Mouse (Mus musculus) T-cell, adult 2 months (primary cell): ENCODE measurements around the gene Olfr548-ps1.

Source experiments
- DNase-seq: peaks from one replicate; pipeline ENCODE4 v3.0.0; 2022; ENCODE audit warnings: low spot score

Gene Olfr548-ps1

DNA sequence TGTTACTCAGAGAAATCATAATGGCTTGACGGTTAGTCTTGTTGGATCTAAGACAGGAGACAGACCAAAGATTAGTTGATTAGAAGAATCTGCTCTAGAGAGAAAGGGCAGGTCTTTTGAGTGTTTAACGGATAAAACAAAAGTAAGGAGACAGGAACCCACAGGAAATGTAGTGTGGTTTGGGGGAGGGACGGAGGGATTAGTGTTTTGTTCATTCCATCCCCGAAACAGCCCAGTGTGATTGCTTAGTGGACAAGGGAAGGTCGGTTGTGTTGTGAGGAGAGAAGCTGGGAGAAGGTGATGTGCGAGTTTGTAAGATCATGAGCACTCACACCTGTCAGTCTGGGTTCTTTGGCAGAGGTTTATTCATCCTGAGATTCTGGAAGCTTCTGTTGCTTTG is 35.3 kb downstream of the Olfr548-ps1 start:
- DNase-seq, result no peak

DNA sequence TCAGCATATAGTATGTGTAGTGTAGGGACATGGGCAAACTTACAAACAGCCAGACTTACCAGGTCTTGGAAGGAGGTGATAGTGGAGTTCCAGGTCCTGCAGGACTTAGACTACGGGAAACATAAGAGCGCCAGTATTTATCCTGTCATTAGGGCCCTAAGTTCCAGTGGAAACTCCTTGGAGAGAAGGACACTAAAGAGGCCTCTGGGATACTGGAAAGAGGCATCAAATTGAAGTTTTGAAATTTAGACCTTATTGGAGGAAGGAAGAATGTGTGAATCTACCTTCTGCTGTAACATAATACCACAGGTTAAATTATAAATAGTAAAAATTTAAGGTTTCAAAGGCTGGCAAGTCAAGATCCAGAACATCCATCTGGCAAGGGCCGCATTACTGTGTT is 51.1 kb downstream of the Olfr548-ps1 start, which contains the start of gene Olfr551:
Gene Olfr551, minus strand, starts transcription at position 101 of the 400 bp plus-strand sequence.
- no peak for DNase-seq
